Mouse (Mus musculus): ENCODE measurements around the gene Pfkfb3. TPM values are rescaled to one million over a fixed set of nuclear protein-coding genes. Genes with fewer than 3 reads are reported as not detected.
A peak's percentile ranks its signal among the peaks of the same experiment; 100 is the strongest.

The Pfkfb3 gene
- 10 to 100 TPM in 1 of 2 experiments, 1 to 10 TPM in 1; 7.8 to 10.4 TPM for total RNA-seq (2021)

GRCm38 (mm10) chr2:11553471-11554400 lies at the start of gene Pfkfb3:
Pfkfb3 (minus strand) TSS chr2:11554077.
- intact Hi-C loops (cut with DNase I) = loop anchor here (5.0 kb wide), 1 partner anchor 49 kb away; the partner anchor contains the start of gene Rbm17
- peak; percentile 69 for DNase-seq (ENCODE audit: low spot score)

- DNase-seq (ENCODE audit: low spot score) = peak; percentile 87
- intact Hi-C loops (cut with DNase I) = loop anchor here (5.0 kb wide), 4 partner anchors 50 to 175 kb away; partner anchors contain the start of genes Ankrd16, Fbh1, Il15ra and Pfkfb3
Measured at GRCm38 (mm10) chr2:11602506-11603489, 48.9 kb upstream of the Pfkfb3 start.

- DNase-seq (ENCODE audit: low spot score) = no peak
- intact Hi-C loops (cut with DNase I) = loop anchor here (5.0 kb wide), 4 partner anchors 49 to 176 kb away; partner anchors contain the start of genes Ankrd16, Fbh1, Il15ra and Pfkfb3
Measured at GRCm38 (mm10) chr2:11601795-11602194, 47.9 kb upstream of the Pfkfb3 start.

DNA sequence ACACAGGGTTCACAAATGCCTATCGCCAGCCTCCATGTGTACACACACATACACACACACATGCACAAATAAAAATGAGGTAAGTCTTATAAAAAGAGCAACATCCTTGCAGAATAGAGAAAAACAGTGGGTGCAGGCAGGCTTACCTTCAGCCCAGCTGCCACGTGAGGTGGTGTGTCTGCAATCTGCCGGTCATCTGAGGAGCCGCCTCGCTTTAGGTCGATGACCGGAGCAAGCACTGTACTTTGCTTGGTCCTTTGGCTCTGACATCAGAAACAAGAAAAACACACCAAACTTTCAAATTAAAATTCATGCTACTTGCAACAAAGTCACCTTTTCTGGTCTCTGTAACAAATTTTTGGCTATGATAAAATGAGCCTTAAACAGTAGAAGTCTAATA lies 44.0 kb upstream of the Pfkfb3 start:
- no peak for DNase-seq (ENCODE audit: low spot score)
- intact Hi-C loops (cut with DNase I) = no loop called here

DNA sequence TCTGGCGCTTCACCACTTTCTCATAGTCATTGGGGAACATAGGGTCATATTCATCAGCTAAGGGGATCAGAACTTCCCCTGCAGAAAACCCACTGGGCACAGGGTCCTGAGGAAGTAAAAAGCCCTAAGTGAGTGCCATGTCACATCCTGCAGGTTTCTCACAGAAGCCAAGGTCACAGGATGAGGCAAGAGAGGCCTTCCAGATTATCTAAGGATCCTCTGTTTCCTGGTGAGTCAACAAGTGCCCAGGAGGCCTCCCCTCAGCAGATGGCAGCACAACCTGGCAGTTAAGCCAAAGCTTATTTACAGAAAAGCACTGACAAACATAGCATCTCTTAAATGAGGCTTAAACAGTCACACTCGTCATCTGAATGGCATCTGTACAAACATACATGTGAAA lies 42.8 kb upstream of the Pfkfb3 start:
- DNase-seq (ENCODE audit: low spot score) = no peak
- intact Hi-C loops (cut with DNase I) = no loop called here

DNA sequence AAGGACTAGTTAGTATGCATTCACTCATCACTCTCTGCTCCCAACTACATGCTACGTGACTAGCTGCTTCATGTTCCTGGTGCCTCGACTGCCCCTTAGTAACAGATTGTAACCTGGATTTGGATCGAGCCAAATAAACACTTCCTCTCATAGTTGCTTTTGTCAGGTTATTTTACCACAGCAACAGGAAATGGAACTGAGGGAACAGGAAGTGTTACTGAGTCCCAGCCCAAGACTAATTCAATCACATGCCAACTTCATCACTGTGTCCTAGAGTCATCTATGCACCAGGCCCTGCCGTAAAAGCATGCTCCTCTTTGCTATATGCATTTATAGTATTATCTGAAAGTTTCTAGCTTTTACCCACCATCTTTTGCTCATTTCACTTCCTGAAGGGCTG lies 34.1 kb upstream of the Pfkfb3 start:
- no peak for DNase-seq (ENCODE audit: low spot score)
- intact Hi-C loops (cut with DNase I) = no loop called here

DNA sequence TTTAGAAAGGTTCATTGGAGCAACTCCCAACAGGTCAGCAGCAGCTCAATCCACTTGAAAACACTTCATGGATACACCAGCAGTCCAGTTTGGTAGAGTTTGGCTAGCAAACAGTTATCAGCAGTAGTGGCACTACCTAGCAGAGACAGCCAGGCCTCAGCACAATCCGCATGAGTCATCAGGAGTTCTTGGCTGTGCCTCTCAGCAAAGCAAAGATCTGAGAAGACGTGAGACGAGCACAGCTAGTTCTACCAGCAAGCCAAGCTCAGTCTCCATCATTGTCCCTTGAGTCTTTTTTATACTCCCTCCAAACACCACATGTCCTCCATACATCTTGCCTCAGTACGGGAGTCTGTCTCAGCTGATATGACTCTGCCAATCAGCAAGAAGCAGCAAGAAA lies 25.5 kb upstream of the Pfkfb3 start:
- intact Hi-C loops (cut with DNase I) = no loop called here
- DNase-seq (ENCODE audit: low spot score) = no peak

- intact Hi-C loops (cut with DNase I) = no loop called here
- no peak for DNase-seq (ENCODE audit: low spot score)
Measured at GRCm38 (mm10) chr2:11578187-11578586, 24.3 kb upstream of the Pfkfb3 start.

- DNase-seq (ENCODE audit: low spot score) = no peak
- intact Hi-C loops (cut with DNase I) = no loop called here
Measured at GRCm38 (mm10) chr2:11573684-11574083, 19.8 kb upstream of the Pfkfb3 start.

- no peak for DNase-seq (ENCODE audit: low spot score)
- intact Hi-C loops (cut with DNase I) = no loop called here
Measured at GRCm38 (mm10) chr2:11571004-11571535, 17.2 kb upstream of the Pfkfb3 start.

DNA sequence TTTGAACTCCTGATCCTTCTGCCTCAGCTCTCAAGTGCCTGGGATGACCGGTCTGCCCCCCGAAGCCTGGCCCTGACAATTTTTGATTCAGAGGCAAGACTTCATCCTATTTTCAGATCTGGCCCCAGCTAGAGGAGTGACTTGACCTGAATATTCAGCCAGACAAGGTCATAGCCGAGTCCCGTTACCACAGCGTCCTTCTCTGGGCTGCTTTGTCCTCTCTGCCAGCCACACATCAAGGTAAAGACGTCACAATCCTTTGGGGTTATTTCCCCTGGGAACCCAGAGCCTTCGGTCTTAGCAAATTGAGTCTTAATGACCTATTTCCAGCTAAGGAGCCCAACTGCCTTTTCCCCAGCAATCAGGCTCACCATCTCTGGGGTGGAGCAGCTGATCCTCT lies 14.6 kb upstream of the Pfkfb3 start:
- intact Hi-C loops (cut with DNase I) = no loop called here

DNA sequence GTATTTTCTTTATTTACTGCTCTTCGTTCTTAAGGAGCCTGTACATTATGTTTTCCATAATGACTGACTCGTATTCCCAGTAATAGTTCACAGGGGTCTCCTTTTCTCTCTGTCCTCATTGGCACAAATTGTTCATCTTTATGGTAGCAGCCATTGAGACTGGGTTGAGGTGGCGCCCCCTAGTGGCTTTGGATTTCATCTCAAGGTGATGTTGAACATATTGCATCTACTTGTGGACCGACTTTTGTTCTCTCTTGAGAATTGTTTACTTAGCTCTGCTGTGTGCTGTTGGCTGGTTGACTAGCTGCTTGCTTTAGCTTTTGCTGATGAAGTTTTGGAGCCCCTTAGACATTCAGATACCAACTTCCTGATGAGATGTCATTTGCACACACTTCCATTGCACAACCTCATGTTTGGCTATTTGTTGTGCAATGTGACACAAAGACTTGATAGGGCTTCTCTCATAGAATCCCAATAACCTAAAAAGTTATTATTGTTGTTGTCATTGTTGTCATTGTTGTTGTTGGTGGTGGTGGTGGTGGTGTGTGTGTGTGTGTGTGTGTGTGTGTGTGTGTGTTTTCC lies 14.0 kb upstream of the Pfkfb3 start:
- no peak for DNase-seq (ENCODE audit: low spot score)
- intact Hi-C loops (cut with DNase I) = no loop called here

More for the DNA sequence above, 14.6 kb upstream of the Pfkfb3 start:
- DNase-seq (ENCODE audit: low spot score) = no peak

DNA sequence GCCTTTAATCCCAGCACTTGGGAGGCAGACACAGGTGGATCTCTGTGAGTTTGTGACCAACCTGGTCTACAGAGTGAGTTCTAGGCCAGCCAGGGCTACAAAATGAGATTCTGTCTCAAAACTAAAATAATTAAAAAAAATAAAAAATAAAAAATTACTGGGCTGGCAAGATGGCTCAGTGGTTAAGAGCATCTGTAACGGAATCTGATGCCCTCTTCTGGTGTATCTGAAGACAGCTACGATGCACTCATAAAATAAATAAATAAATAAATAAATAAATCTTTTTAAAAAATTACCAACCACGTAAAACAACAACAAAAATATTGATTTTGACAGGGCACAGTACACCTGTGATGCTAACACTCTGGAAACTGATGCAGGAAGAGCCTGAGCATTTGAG lies 13.0 kb upstream of the Pfkfb3 start:
- intact Hi-C loops (cut with DNase I) = no loop called here
- DNase-seq (ENCODE audit: low spot score) = no peak

DNA sequence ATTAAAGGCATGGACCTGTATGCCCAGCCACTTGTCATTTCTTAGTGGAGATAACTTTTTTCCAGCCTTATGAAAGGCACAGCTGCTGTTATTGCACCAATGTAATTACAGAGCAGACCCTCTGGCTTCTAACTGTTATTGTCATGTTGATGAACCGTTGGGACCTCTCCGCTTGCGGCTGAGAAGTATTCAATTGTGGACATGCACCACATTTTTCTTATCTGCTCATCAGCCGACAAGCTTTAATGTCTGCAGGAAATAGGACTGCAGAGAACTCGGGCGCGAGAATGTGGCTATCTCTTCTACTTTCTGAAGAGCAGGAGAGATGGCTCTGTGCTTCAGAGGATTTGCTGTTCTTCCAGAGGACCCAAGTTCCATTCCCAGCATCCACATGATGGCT lies 12.4 kb upstream of the Pfkfb3 start:
- intact Hi-C loops (cut with DNase I) = no loop called here

GRCm38 (mm10) chr2:11564768-11565167 lies 10.9 kb upstream of the Pfkfb3 start:
- DNase-seq (ENCODE audit: low spot score) = no peak
- intact Hi-C loops (cut with DNase I) = no loop called here

More for the DNA sequence above, 12.4 kb upstream of the Pfkfb3 start:
- no peak for DNase-seq (ENCODE audit: low spot score)

GRCm38 (mm10) chr2:11563256-11563655 lies 9.4 kb upstream of the Pfkfb3 start:
- DNase-seq (ENCODE audit: low spot score) = no peak
- intact Hi-C loops (cut with DNase I) = no loop called here

GRCm38 (mm10) chr2:11558654-11559053 lies 4.8 kb upstream of the Pfkfb3 start:
- DNase-seq (ENCODE audit: low spot score) = no peak
- intact Hi-C loops (cut with DNase I) = no loop called here

GRCm38 (mm10) chr2:11557244-11557643 lies 3.4 kb upstream of the Pfkfb3 start:
- intact Hi-C loops (cut with DNase I) = no loop called here

DNA sequence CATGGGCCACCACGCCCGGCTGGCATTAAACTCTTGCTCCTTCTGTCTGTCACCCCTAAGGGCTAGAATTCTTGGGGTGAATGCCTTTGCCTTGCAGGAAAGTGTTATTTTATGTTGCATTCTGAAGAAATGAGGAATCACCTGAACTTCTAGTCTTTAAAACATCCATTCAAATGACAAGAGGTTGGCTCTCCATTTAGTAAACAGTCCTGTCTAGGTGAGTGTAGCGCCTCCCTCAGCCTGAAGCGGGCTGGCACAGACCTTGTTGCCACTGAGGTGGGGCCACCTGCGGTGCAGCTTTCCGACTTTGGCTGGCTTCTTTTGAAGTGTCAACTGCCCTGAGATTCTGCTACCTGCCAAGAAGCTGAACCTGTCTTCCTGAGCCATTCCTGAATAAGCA lies 1.4 kb upstream of the Pfkfb3 start:
- no peak for DNase-seq (ENCODE audit: low spot score)
- intact Hi-C loops (cut with DNase I) = no loop called here

More at GRCm38 (mm10) chr2:11557244-11557643, 3.4 kb upstream of the Pfkfb3 start:
- DNase-seq (ENCODE audit: low spot score) = no peak

Measured in heart, postnatal 25 days (tissue).